Comparison of ENCODE assay signal across 8 mouse cellular contexts in the genomic region with DNA sequence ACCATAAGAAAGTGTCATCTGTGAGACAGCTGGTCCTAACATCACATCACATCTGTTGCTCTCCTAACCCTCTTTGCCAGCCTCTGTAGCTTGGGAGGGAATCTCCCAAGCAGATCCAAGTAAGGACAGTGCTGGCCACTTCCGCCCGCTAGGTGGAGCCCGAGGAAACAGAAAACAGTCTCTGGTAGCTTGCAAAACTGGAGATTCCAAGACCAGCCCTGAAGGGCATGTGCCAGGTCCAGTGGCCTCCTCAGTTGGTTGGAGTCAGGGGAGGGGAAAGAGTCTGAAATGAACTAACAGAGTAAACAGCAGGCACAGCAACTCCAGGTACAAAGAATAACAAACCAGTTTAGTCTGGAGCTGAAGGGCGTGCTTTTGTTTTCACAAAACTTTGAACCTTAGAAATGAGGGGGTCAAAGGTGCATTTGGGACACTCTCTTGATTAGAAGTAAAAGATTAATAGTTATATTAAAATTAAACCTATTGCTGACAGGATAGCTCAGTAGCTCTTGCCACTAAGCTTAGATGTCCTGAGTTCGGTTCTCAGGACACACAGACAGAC. TPM values are rescaled to one million over a fixed set of nuclear protein-coding genes. Genes with fewer than 3 reads are reported as not detected.
A peak's percentile ranks its signal among the peaks of the same experiment; 100 is the strongest.
DNase-seq lines count a peak whose midpoint lies in the region; ATAC-seq and TF ChIP-seq lines count a peak whose summit lies in the region.

No protein-coding gene starts in this region.

- H3K4me3 ChIP-seq in C2C12 (ENCODE audit: insufficient read depth, poor library complexity, severe bottlenecking), result no peak overlapping the region
- H3K4me3 ChIP-seq in bone marrow macrophage, adult 2 months (ENCODE audit: insufficient read depth, low read length), result no peak overlapping the region
- H3K4me3 ChIP-seq in heart, embryonic 11.5 days (ENCODE audit: low read depth, low read length), result no peak overlapping the region
- H3K4me3 ChIP-seq in kidney, embryonic 15.5 days (replicated peaks), result no peak overlapping the region
- H3K4me3 ChIP-seq in liver, adult 2 months (ENCODE audit: insufficient read depth, low read depth, low read length), result no peak overlapping the region
- no peak overlapping the region for H3K4me3 ChIP-seq in stomach, embryonic 14.5 days (ENCODE audit: low read depth, low read length)

- no peak overlapping the region for H3K4me2 ChIP-seq in heart, embryonic 11.5 days
- no peak overlapping the region for H3K4me2 ChIP-seq in kidney, embryonic 15.5 days
- no peak overlapping the region for H3K4me2 ChIP-seq in stomach, embryonic 14.5 days (replicated peaks; ENCODE audit: low read depth, low read length)

- no peak overlapping the region for H3K27ac ChIP-seq in bone marrow macrophage, adult 2 months (ENCODE audit: insufficient read depth, low read depth, low read length)
- no peak overlapping the region for H3K27ac ChIP-seq in heart, embryonic 11.5 days (ENCODE audit: low read depth, low read length)
- H3K27ac ChIP-seq in kidney, embryonic 15.5 days, result no peak overlapping the region
- H3K27ac ChIP-seq in liver, adult 2 months (replicated peaks; ENCODE audit: insufficient read depth, low read depth, low read length), result peak overlapping the region; percentile 28
- no peak overlapping the region for H3K27ac ChIP-seq in stomach, embryonic 14.5 days (ENCODE audit: low read length)

- H3ac ChIP-seq in C2C12 (ENCODE audit: control insufficient read depth, insufficient read length, low read depth), result no peak overlapping the region

- H3K27me3 ChIP-seq in C2C12 (ENCODE audit: control insufficient read depth, insufficient read depth, insufficient read length), result no peaks in the 10 kb centered on the region
- H3K27me3 ChIP-seq in heart, embryonic 11.5 days (ENCODE audit: control insufficient read depth, insufficient read depth, low read length), result no peaks in the 10 kb centered on the region
- H3K27me3 ChIP-seq in kidney, embryonic 15.5 days, result no peaks in the 10 kb centered on the region
- no peaks in the 10 kb centered on the region for H3K27me3 ChIP-seq in liver, adult 2 months (ENCODE audit: control insufficient read depth, insufficient read depth, low read length)
- no peaks in the 10 kb centered on the region for H3K27me3 ChIP-seq in stomach, embryonic 14.5 days (ENCODE audit: control insufficient read depth, insufficient read depth, low read length)

- no peaks in the 10 kb centered on the region for H3K79me3 ChIP-seq in C2C12 (ENCODE audit: low read depth)

- DNase-seq in liver, adult 2 months (ENCODE audit: extremely low read depth, low read depth, low spot score), result peak; percentile 100
- DNase-seq in natural killer cell, adult 2 months (ENCODE audit: low spot score in 2 of 2), result peak; percentile 49 to 61

- TF ChIP-seq POLR2A in bone marrow macrophage, adult 2 months (IDR thresholded peaks at IDR 0.05; ENCODE audit: borderline replicate concordance, low read depth, low read length), result no peak
- TF ChIP-seq POLR2A in liver, adult 2 months (IDR thresholded peaks at IDR 0.05; ENCODE audit: extremely low read depth, insufficient read depth, low read length), result no peak

- H3K79me2 ChIP-seq in C2C12 (ENCODE audit: control insufficient read depth, insufficient read depth), result no peaks in the 10 kb centered on the region
- no peaks in the 10 kb centered on the region for H3K79me2 ChIP-seq in liver, adult 2 months (ENCODE audit: control insufficient read depth, insufficient read depth, low read length)

- no peaks in the 10 kb centered on the region for H3K9me3 ChIP-seq in heart, embryonic 11.5 days (replicated peaks; ENCODE audit: control insufficient read depth, low read length)
- H3K9me3 ChIP-seq in kidney, embryonic 15.5 days (replicated peaks), result no peaks in the 10 kb centered on the region
- H3K9me3 ChIP-seq in stomach, embryonic 14.5 days (ENCODE audit: control insufficient read depth, low read depth, low read length), result no peaks in the 10 kb centered on the region

- no peaks in the 10 kb centered on the region for H3K36me3 ChIP-seq in C2C12 (ENCODE audit: control insufficient read depth, insufficient read depth)
- H3K36me3 ChIP-seq in heart, embryonic 11.5 days (ENCODE audit: control insufficient read depth, insufficient read depth, low read length), result no peaks in the 10 kb centered on the region
- H3K36me3 ChIP-seq in kidney, embryonic 15.5 days, result no peaks in the 10 kb centered on the region
- no peaks in the 10 kb centered on the region for H3K36me3 ChIP-seq in liver, adult 2 months (ENCODE audit: control insufficient read depth, insufficient read depth, low read length)
- no peaks in the 10 kb centered on the region for H3K36me3 ChIP-seq in stomach, embryonic 14.5 days (ENCODE audit: control insufficient read depth, insufficient read depth, low read length)

- peaks cover 5% of the 10 kb centered on the region for H3K4me1 ChIP-seq in bone marrow macrophage, adult 2 months (ENCODE audit: control insufficient read depth, insufficient read depth, low read length)
- H3K4me1 ChIP-seq in heart, embryonic 11.5 days (ENCODE audit: control insufficient read depth, insufficient read depth, low read length), result 0 out of 2 replicates have a peak, but pooled peaks cover 4% of the 10 kb centered on the region
- H3K4me1 ChIP-seq in kidney, embryonic 15.5 days, result no peaks in the 10 kb centered on the region
- peaks cover 23% of the 10 kb centered on the region for H3K4me1 ChIP-seq in liver, adult 2 months (ENCODE audit: control insufficient read depth, insufficient read depth, low read length)
- H3K4me1 ChIP-seq in stomach, embryonic 14.5 days (ENCODE audit: control insufficient read depth, insufficient read depth, low read length), result no peaks in the 10 kb centered on the region

- ATAC-seq in erythroblast, adult 5-6 weeks (replicated peaks; ENCODE audit: low FRiP score, poor library complexity, severe bottlenecking), result peak; percentile 75; the same call in 1 of the 2 replicates
- ATAC-seq in heart, embryonic 11.5 days (replicated peaks; ENCODE audit: insufficient number of reproducible peaks, low FRiP score, low TSS enrichment), result peak; percentile 57
- ATAC-seq in kidney, embryonic 15.5 days (replicated peaks; ENCODE audit: low FRiP score), result peak; percentile 82
- peak; percentile 58; the same call in 1 of the 2 replicates for ATAC-seq in stomach, embryonic 14.5 days (ENCODE audit: insufficient number of reproducible peaks, insufficient read depth, low FRiP score, low read depth)

- TF ChIP-seq CTCF in C2C12 (IDR thresholded peaks at IDR 0.05; ENCODE audit: control insufficient read depth, insufficient read depth, insufficient read length), result peak; percentile 66
- peak; percentile 75 for TF ChIP-seq CTCF in bone marrow macrophage, adult 2 months (IDR thresholded peaks at IDR 0.05; ENCODE audit: low read depth, low read length)
- peak; percentile 90 for TF ChIP-seq CTCF in liver, adult 2 months (IDR thresholded peaks at IDR 0.05; ENCODE audit: low read depth, low read length)

- H3K9ac ChIP-seq in heart, embryonic 11.5 days (ENCODE audit: low read depth, low read length), result no peak overlapping the region
- no peak overlapping the region for H3K9ac ChIP-seq in kidney, embryonic 15.5 days
- no peak overlapping the region for H3K9ac ChIP-seq in liver, adult 2 months (ENCODE audit: low read depth, low read length)
- no peak overlapping the region for H3K9ac ChIP-seq in stomach, embryonic 14.5 days (replicated peaks; ENCODE audit: low read depth, low read length)

- WGBS in heart, embryonic 11.5 days (ENCODE audit: insufficient replicate concordance), result 40% methylated on average over 5 of the region's 5 CpGs
- 42% methylated on average over 5 of the region's 5 CpGs for WGBS in kidney, embryonic 15.5 days
- 13% methylated on average over 5 of the region's 5 CpGs for WGBS in liver, adult 2 months
- WGBS in stomach, embryonic 14.5 days, result 42% methylated on average over 5 of the region's 5 CpGs

TF ChIP-seq in C2C12, 6 proteins besides CTCF, POLR2A, EP300 and RAD21:
- TF ChIP-seq USF1 (IDR thresholded peaks at IDR 0.05; ENCODE audit: low read depth), result no peak
- peak; percentile 57 for TF ChIP-seq MYOD1 (IDR thresholded peaks at IDR 0.05; ENCODE audit: control insufficient read depth, insufficient read length, low read depth)

RNA-seq across cellular contexts. Expression of gene Fdx1, which starts 14.2 kb away (rescaled TPM):
- polyA plus RNA-seq in C2C12 (2012; fragmentation: generic; extraction: Trizol), result 42.2 TPM
- polyA plus RNA-seq in bone marrow macrophage, adult 2 months (2012; ENCODE audit: insufficient read depth, insufficient read length, missing spikeins), result 11.7 and 16.3 TPM in 2 replicates
- total RNA-seq in erythroblast, adult 5-6 weeks (2015; ENCODE audit: low replicate concordance), result 2.3 TPM in 1 of 2 replicates, not detected in the other
- 1.1 and 1.7 TPM in 2 replicates for total RNA-seq in erythroblast, adult 5-6 weeks (2017; ENCODE audit: low replicate concordance)
- 82.5 and 84.3 TPM in 2 replicates for polyA plus RNA-seq in heart, embryonic 11.5 days (2014; fragmentation: Nextera tagmentation; extraction: Ambion mirVana)
- polyA plus RNA-seq in kidney, embryonic 15.5 days (2015; fragmentation: Nextera tagmentation; extraction: Ambion mirVana), result 105 and 129 TPM in 2 replicates
- total RNA-seq in liver, adult 2 months (2014; rRNA removed), result 144 and 160 TPM in 2 replicates
- polyA plus RNA-seq in liver, adult 2 months (2012; rRNA removed), result 290 and 313 TPM in 2 replicates
- 75.2 and 77.8 TPM in 2 replicates for polyA plus RNA-seq in stomach, embryonic 14.5 days (2014; fragmentation: Nextera tagmentation; extraction: Ambion mirVana)
